Mouse (Mus musculus) limb, embryonic 13.5 days (tissue): ENCODE data around the gene Zbtb16. TPM values are rescaled to one million over a fixed set of nuclear protein-coding genes. Genes with fewer than 3 reads are reported as not detected.

Experiments
- ATAC-seq: fragments of 200-750 bp; cut with Nextera tagmentation; 2 replicates; pipeline ENCODE4 v1.8.0; 2017; ENCODE audit warnings: low read depth, moderate number of reproducible peaks, moderate TSS enrichment; ENCODE audit not compliant: low FRiP score
- H3K27ac ChIP-seq: fragments of 300-500 bp; sonication (generic); 2 replicates; pipeline ENCODE4 v1.5.1; 2015; ENCODE audit warnings: inconsistent platforms, mild to moderate bottlenecking, moderate library complexity
- H3K27me3 ChIP-seq: fragments of 300-500 bp; sonication (generic); 2 replicates; pipeline ENCODE4 v1.6.1; 2015; ENCODE audit warnings: mild to moderate bottlenecking, inconsistent platforms
- H3K36me3 ChIP-seq: fragments of 300-500 bp; sonication (generic); 2 replicates; pipeline ENCODE4 v1.6.1; 2015; ENCODE audit warnings: inconsistent platforms, mild to moderate bottlenecking, moderate library complexity
- H3K4me1 ChIP-seq: fragments of 300-500 bp; sonication (generic); 2 replicates; pipeline ENCODE4 v1.6.1; 2015; ENCODE audit warnings: inconsistent platforms
- H3K4me2 ChIP-seq: fragments of 300-500 bp; sonication (generic); replicated peaks from 2 replicates; pipeline ENCODE4 v1.6.1; 2015; ENCODE audit warnings: inconsistent platforms, mild to moderate bottlenecking, moderate library complexity
- H3K4me3 ChIP-seq: fragments of 300-500 bp; sonication (generic); 2 replicates; pipeline ENCODE4 v1.5.1; 2015; ENCODE audit warnings: moderate library complexity, mild to moderate bottlenecking, inconsistent platforms
- H3K9ac ChIP-seq: fragments of 300-500 bp; sonication (generic); 2 replicates; pipeline ENCODE4 v1.6.1; 2015; ENCODE audit warnings: mild to moderate bottlenecking, inconsistent platforms
- H3K9me3 ChIP-seq: fragments of 300-500 bp; sonication (generic); 2 replicates; pipeline ENCODE4 v1.6.1; 2016; ENCODE audit warnings: inconsistent platforms
- WGBS: fragments of 180-500 bp; shearing (Covaris S2); methylation state at CpG from one replicate; pipeline ENCODE4 v1.1.7; 2015; 5-methylcytosine and 5-hydroxymethylcytosine counted together
- polyA plus RNA-seq: library from polyadenylated mRNA; unstranded; fragments of >200 nt; fragmentation: Nextera tagmentation; extraction: Ambion mirVana; gene quantifications from 2 replicates; pipeline ENCODE4 v1.2.1, GENCODE M21; 2015

Zbtb16 gene
- polyA plus RNA-seq, 1 experiment from 2014 or later: 1.1 TPM

DNA sequence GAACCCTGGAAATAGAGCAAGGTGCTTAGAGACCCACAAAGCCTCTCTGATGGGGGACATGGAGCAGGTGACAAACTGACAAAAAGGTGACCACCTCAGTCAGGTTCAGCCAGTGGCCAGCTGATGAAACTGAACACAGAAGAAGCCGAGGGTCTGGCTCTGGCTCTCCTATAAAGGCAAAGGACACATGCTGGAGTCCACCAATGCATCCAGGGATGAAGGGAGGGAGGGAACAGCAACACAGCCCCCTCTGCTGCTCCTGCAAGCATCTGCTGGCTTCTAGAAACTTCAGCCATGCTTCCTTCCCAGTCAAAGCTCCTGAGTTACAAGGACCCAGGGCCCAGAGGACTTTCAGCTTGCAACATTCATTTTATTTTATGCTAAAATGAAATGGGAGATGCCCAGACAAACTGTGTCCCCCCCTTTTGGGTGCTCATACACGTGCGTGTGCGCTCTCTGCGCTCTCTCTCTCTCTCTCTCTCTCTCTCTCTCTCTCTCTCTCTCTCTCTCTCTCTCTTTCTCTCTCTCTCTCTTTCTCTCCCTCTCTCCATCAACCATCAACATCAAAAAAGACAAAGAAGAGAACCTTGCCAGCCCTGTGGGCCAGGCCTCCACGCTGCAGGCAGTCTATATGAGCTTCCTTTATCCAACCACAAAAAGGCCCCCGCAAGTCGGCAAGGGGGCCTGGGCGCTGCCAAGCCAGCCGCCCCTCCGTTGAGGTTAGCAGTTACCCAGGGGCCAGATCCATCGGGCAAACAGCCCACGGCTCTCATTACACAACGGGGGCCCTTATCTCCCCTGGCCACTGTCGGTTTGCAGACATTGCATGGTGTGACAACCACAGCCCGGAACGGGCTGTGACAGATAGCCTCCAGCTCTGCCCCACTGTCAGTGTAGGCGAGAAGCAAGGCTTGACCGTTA, 21.8 kb downstream of the Zbtb16 start:
- Histone ChIP-seq H3K4me3 (no peak overlapping the region), H3K9ac (no peak overlapping the region), H3K4me1 (0 out of 2 replicates have a peak, but pooled peaks cover 4% of the 10 kb centered on the region), H3K9me3 (no peaks in the 10 kb centered on the region), H3K36me3 (no peaks in the 10 kb centered on the region), H3K27ac (no peak overlapping the region), H3K27me3 (peaks cover 64% of the 10 kb centered on the region), H3K4me2 (no peak overlapping the region)
- WGBS: 57% methylated on average over 19 of the region's 19 CpGs
- no peak for ATAC-seq

DNA sequence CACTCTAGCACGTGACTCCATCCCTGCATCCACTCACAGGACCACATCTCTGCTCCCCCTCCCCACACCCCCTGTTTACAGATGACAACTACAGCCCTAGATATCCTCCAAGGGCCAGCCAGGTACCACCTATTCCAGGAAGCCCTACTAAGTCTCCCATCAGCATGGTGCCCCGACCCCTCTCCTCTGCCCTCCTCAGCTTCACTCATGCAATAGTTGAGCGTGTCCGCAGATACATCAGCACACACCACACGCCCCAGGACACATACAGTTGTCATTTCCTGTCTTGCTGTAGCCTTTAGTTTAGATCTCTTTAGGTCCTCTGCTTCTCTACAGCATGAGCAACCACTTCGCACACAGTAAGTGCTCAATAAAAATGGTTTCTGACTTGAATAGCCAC, 23.7 kb downstream of the Zbtb16 start:
- 0 out of 2 replicates have a peak, but pooled peaks cover 4% of the 10 kb centered on the region for H3K4me1 ChIP-seq
- no peak for ATAC-seq
- 93% methylated on average over 6 of the region's 6 CpGs for WGBS
- H3K9me3 ChIP-seq: no peaks in the 10 kb centered on the region
- no peak overlapping the region for H3K4me3 ChIP-seq
- H3K9ac ChIP-seq: no peak overlapping the region
- H3K4me2 ChIP-seq: no peak overlapping the region
- peaks cover 54% of the 10 kb centered on the region for H3K27me3 ChIP-seq
- H3K27ac ChIP-seq: no peak overlapping the region
- H3K36me3 ChIP-seq: no peaks in the 10 kb centered on the region

DNA sequence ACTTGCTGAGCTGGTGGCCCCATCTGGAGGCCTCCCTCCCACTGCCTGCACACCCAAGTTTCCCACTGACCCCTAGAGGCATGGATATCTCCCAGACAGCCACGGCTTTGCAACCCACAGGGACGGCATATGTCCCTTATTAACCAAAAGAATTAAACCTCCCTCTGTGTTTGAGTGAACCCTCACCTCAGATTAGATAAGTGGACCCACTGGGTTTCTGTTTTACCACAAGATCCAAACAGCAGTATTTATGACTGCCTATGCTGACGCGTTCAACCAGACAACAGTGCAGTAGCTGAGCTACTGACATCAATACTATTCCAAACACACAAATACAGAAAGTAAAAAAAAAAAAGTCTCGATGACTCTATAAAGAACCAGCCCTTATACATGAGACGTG, 29.4 kb downstream of the Zbtb16 start:
- WGBS: 51% methylated on average over 6 of the region's 6 CpGs
- no peak for ATAC-seq
- H3K4me3 ChIP-seq: no peak overlapping the region

DNA sequence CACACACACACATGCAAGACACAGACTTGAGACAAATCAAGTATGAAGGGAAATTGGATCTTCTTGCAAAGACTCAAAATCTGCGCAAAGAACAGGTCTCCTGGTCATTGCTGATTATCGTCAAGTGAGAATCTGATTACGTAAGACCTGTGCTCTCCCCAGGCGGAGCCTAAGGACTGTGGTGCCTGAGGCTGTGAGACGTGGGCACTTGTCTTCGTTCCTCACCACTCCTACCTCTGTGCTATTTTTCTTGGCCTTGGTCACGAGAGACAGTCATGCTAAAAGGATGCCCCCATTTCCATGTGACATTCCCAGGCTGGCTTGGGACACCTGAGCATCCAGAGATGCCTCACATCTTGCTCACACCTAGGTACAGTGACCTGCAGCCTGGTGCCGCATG, 30.2 kb downstream of the Zbtb16 start:
- 88% methylated on average over 8 of the region's 8 CpGs for WGBS
- Histone ChIP-seq H3K4me3 (no peak overlapping the region), H3K4me1 (peaks cover 5% of the 10 kb centered on the region; the same call in 1 of the 2 replicates), H3K27me3 (peaks cover 28% of the 10 kb centered on the region), H3K36me3 (no peaks in the 10 kb centered on the region), H3K27ac (no peak overlapping the region), H3K9me3 (no peaks in the 10 kb centered on the region), H3K9ac (no peak overlapping the region), H3K4me2 (no peak overlapping the region)
- no peak for ATAC-seq

More for the DNA sequence above, 29.4 kb downstream of the Zbtb16 start:
- Histone ChIP-seq H3K9me3 (no peaks in the 10 kb centered on the region), H3K27ac (no peak overlapping the region), H3K4me1 (0 out of 2 replicates have a peak, but pooled peaks cover under 1% of the 10 kb centered on the region), H3K27me3 (peaks cover 34% of the 10 kb centered on the region), H3K4me2 (no peak overlapping the region), H3K9ac (no peak overlapping the region), H3K36me3 (no peaks in the 10 kb centered on the region)

DNA sequence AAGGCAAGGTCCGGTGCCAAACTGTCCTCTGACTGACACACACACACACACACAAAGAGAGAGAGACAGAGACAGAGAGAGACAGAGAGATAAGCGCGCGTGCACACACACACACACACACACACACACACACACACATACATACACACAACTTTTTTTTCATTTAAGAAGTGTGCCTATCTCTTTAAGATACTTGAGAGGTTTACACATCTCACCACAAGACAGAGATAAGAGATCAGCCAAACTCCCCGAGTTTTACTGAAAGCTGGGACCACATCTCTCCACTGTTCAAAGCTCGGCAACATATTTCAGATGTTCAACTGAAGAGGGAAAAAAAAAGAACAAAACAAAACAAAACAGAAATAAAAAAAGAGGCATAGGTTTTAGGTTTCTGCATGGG, 31.5 kb downstream of the Zbtb16 start:
- H3K36me3 ChIP-seq: no peaks in the 10 kb centered on the region
- WGBS: 82% methylated on average over 6 of the region's 6 CpGs
- H3K9ac ChIP-seq: no peak overlapping the region
- no peak overlapping the region for H3K4me2 ChIP-seq
- H3K27ac ChIP-seq: no peak overlapping the region
- H3K9me3 ChIP-seq: no peaks in the 10 kb centered on the region
- peaks cover 7% of the 10 kb centered on the region; the same call in 1 of the 2 replicates for H3K4me1 ChIP-seq
- peaks cover 17% of the 10 kb centered on the region for H3K27me3 ChIP-seq
- no peak for ATAC-seq
- H3K4me3 ChIP-seq: no peak overlapping the region

DNA sequence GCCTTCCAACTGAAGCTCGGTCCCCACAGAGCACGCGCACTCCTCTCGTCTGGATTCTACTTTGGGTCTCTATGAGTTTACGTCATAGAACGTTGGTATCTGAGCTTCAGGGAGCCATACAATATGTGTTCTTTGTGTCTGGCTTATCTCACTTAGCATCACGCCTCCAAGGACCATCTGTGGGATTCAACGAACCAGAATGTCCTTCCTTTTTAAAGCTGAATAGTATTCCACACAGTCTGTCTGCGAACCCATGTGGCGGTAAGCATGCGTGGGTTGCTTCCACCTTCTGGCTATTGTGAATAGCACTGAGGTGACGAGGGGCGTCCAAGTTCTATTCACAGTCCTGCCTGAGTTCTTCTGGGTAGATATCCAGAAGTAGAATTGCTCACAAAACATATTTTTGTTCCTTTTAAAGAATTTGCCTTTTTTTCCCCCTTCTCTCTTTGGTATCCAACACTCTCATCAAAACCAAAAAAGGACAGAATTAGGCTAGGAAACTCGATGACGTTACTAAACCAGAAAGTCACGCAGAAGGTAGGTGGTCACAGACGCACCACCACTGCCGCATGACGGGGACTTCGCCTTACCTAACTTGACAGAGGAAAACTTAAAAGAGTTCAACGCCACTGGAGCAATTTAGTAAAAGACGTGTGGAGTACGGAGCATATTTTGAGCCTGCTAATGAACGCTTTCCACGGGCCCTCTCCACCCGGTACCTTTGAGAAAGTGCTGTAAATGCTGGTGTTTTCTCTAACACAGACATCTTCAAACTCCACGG, 32.4 kb downstream of the Zbtb16 start:
- Histone ChIP-seq H3K27me3 (peaks cover 24% of the 10 kb centered on the region), H3K4me1 (peaks cover 7% of the 10 kb centered on the region; the same call in 1 of the 2 replicates), H3K27ac (no peak overlapping the region), H3K4me2 (no peak overlapping the region), H3K9ac (no peak overlapping the region), H3K9me3 (no peaks in the 10 kb centered on the region), H3K4me3 (no peak overlapping the region), H3K36me3 (no peaks in the 10 kb centered on the region)
- 90% methylated on average over 27 of the region's 27 CpGs for WGBS
- no peak for ATAC-seq

DNA sequence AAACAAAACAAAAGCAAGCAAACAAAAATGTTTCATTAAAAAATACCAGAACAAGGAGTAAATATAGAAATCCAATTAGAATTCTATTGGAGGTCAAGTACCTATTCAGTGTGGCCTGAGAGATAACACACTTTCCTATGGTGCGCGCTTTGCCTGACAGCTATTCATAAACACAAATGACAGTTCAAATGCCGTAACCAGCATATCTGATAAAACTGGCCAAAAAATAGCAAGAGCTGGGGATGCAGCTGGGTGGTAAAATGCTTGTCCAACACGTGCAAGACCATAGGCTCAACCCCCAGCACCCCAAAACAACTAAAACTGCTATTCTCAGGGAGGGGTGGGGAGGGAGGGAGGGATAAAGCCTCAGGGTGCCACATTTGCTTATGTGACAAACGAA, 33.6 kb downstream of the Zbtb16 start:
- no peak overlapping the region for H3K9ac ChIP-seq
- H3K27ac ChIP-seq: no peak overlapping the region
- no peaks in the 10 kb centered on the region for H3K36me3 ChIP-seq
- 68% methylated on average over 5 of the region's 5 CpGs for WGBS
- H3K27me3 ChIP-seq: peaks cover 33% of the 10 kb centered on the region
- H3K4me2 ChIP-seq: no peak overlapping the region
- H3K9me3 ChIP-seq: no peaks in the 10 kb centered on the region
- peaks cover 7% of the 10 kb centered on the region; the same call in 1 of the 2 replicates for H3K4me1 ChIP-seq
- no peak for ATAC-seq
- H3K4me3 ChIP-seq: no peak overlapping the region

DNA sequence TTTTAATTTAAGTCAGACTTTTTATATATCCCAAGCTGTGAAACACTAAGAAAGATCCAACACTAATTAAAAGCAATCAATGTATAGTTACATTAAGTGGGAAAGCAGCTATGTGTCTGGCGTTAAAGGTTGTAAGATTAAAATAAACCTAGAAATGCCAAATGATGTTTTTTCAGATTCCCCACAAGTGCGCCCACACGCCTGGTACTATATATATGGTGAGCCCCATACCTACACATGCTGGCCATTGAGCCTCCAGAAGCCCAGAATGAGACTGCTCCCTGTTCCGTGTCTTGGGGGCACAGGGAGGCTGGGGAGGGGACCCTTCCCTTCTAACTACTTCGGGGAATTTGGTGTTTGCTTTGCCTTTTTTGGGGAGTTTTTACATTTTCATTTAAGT, 34.7 kb downstream of the Zbtb16 start:
- no peak overlapping the region for H3K27ac ChIP-seq
- peaks cover 12% of the 10 kb centered on the region for H3K4me1 ChIP-seq
- no peak overlapping the region for H3K9ac ChIP-seq
- H3K4me3 ChIP-seq: no peak overlapping the region
- no peaks in the 10 kb centered on the region for H3K36me3 ChIP-seq
- 73% methylated on average over 5 of the region's 5 CpGs for WGBS
- H3K27me3 ChIP-seq: peaks cover 42% of the 10 kb centered on the region
- no peak for ATAC-seq
- no peak overlapping the region for H3K4me2 ChIP-seq
- no peaks in the 10 kb centered on the region for H3K9me3 ChIP-seq

DNA sequence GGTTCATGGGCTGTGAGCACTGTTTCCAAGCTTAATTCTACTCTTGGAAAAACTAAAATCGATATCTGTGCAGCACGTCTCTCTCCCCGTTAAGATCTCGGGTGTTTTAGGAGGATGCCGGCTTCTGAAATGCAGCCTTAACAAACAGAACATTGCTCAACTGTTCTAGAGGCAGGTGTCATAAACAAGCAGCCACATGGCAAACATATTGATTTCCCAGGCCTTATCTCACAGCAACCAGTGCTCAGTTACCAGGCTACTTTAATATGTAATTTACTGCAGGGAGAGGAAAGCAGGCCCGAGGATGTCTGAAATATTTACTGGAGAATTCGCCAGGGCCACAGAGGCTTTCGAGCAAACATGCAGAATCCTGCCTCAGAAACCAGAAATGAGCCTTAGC, 35.4 kb downstream of the Zbtb16 start:
- H3K9ac ChIP-seq: no peak overlapping the region
- peaks cover 19% of the 10 kb centered on the region for H3K4me1 ChIP-seq
- H3K27me3 ChIP-seq: peaks cover 47% of the 10 kb centered on the region
- H3K4me3 ChIP-seq: no peak overlapping the region
- H3K27ac ChIP-seq: no peak overlapping the region
- ATAC-seq: no peak
- H3K36me3 ChIP-seq: no peaks in the 10 kb centered on the region
- no peak overlapping the region for H3K4me2 ChIP-seq
- 42% methylated on average over 8 of the region's 8 CpGs for WGBS
- no peaks in the 10 kb centered on the region for H3K9me3 ChIP-seq

DNA sequence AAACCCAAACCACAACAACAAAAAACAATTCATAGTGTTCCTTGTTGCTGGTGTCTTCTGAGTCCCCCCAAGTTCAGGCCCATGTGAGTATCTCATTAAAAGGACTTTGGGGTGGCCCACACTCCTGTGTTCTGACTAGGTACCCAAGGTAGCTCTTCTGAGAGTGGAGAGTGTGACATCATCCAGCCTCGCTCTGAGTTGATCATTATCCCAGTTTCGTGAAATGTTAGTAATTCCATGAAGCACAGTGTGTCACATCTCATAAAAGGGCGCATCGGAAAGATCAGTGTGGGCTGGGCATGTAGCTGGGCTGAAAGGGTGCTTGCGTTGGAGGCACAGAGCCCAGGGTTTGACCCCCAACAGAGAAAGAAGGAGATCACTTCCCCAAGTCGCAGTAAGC, 38.0 kb downstream of the Zbtb16 start:
- Histone ChIP-seq H3K27me3 (peaks cover 57% of the 10 kb centered on the region), H3K9ac (no peak overlapping the region), H3K4me3 (no peak overlapping the region), H3K4me1 (peaks cover 28% of the 10 kb centered on the region), H3K36me3 (no peaks in the 10 kb centered on the region), H3K4me2 (no peak overlapping the region), H3K9me3 (no peaks in the 10 kb centered on the region), H3K27ac (no peak overlapping the region)
- ATAC-seq: no peak
- 85% methylated on average over 6 of the region's 6 CpGs for WGBS

DNA sequence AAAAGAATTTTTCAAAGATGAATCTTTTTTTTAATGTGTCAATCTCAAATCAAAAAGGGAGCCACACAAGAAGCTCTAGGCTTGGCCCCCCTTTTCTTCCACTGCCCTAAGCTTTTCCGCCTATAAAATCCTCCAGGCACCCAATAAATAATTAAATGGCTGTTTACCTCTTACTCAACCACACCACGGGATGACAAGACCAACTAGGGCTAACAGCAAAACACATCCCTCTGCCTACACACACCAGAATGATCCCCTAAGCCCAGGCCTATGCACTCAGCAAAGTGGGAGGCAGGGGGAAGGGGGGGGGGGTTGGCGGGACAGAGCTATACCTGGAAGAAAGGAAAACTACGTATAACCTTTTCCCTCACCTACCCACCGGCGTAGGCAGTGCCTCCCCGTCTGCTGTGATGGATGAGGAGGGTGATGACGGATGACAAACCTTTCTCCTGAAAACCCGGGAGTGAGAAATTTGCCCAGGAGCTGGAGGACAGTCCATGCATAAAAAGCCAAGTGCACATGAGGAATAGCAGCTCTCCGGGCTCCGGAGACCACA, 39.7 kb downstream of the Zbtb16 start:
- Histone ChIP-seq H3K4me1 (peaks cover 25% of the 10 kb centered on the region), H3K27me3 (peaks cover 74% of the 10 kb centered on the region), H3K36me3 (no peaks in the 10 kb centered on the region), H3K4me2 (peak overlapping the region; percentile 31), H3K27ac (no peak overlapping the region), H3K9ac (peak overlapping the region; percentile 20; the same call in 1 of the 2 replicates), H3K4me3 (no peak overlapping the region), H3K9me3 (no peaks in the 10 kb centered on the region)
- no peak for ATAC-seq
- 19% methylated on average over 11 of the region's 11 CpGs for WGBS

DNA sequence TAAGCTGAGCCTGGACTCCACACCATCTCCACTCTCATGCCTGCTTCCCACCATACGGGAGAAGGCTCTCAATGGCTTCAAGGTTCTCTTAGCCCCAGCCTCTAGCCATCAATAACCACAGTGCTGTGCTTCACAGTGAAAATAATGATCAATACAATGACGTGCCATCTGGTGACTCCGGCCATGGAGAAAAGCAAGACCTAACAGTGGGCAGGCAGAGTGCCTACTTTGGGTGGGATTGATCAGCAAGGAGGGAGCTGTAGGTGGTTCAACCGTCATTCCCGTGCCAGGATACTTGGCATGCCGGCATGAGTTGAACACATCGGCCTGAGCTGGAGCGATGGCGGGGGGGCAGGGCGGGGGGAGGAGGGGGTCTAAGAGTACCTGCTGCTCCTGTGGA, 40.3 kb downstream of the Zbtb16 start:
- Histone ChIP-seq H3K4me1 (peaks cover 21% of the 10 kb centered on the region), H3K4me2 (peak overlapping the region; percentile 31; the same call in 1 of the 2 replicates), H3K4me3 (no peak overlapping the region), H3K27ac (no peak overlapping the region), H3K9me3 (no peaks in the 10 kb centered on the region), H3K36me3 (no peaks in the 10 kb centered on the region), H3K27me3 (peaks cover 80% of the 10 kb centered on the region), H3K9ac (no peak overlapping the region)
- 37% methylated on average over 10 of the region's 10 CpGs for WGBS
- no peak for ATAC-seq
